Mouse (Mus musculus) spleen, postnatal 4 days (tissue): ENCODE results near the gene Slitrk4.

ENCODE experiments used
- DNase-seq, 2 experiments: peaks; one replicate each; pipeline ENCODE4 v3.0.0; 2022; ENCODE audit warnings: low spot score in 2 of 2

The Slitrk4 gene

GRCm38 (mm10) chrX:64276290-64277125 is at the start of gene Slitrk4:
Gene Slitrk4 (minus strand): TSS chrX:64276996.
- DNase-seq: no peak

- no peak for DNase-seq
Observed at GRCm38 (mm10) chrX:64319501-64319900, 42.7 kb upstream of the Slitrk4 start.

GRCm38 (mm10) chrX:64277991-64278301 is 1.1 kb upstream of the Slitrk4 start:
- no peak for DNase-seq

- DNase-seq: no peak
Observed at GRCm38 (mm10) chrX:64277126-64277990, 562 bp upstream of the Slitrk4 start.

- no peak for DNase-seq
Observed at GRCm38 (mm10) chrX:64275501-64276289, 1.1 kb downstream of the Slitrk4 start.

- DNase-seq: no peak
Observed at GRCm38 (mm10) chrX:64263481-64263880, 13.3 kb downstream of the Slitrk4 start.
